Mouse (Mus musculus) limb, embryonic 14.5 days (tissue): ENCODE data around the gene M6pr. TPM values are rescaled to one million over a fixed set of nuclear protein-coding genes. Genes with fewer than 3 reads are reported as not detected.

Experiments used
- ATAC-seq: fragments of 200-750 bp; cut with Nextera tagmentation; 2 replicates; pipeline ENCODE4 v1.8.0; 2017; ENCODE audit warnings: low read depth, moderate number of reproducible peaks, moderate TSS enrichment; ENCODE audit not compliant: low FRiP score
- DNase-seq: peaks from one replicate; pipeline ENCODE4 v3.0.0-alpha.2; 2015; ENCODE audit warnings: low spot score
- H3K27ac ChIP-seq: fragments of 300-500 bp; sonication (generic); replicated peaks from 2 replicates; pipeline ENCODE4 v1.5.1; 2014; ENCODE audit warnings: low read depth, mild to moderate bottlenecking, low read length, moderate library complexity, mixed read lengths
- H3K27me3 ChIP-seq: fragments of 300-500 bp; sonication (generic); 2 replicates; pipeline ENCODE4 v1.6.1; 2014; ENCODE audit warnings: low read length, mixed read lengths; ENCODE audit not compliant: control insufficient read depth, insufficient read depth
- H3K36me3 ChIP-seq: fragments of 300-500 bp; sonication (generic); 2 replicates; pipeline ENCODE4 v1.6.1; 2014; ENCODE audit warnings: mild to moderate bottlenecking, low read length, moderate library complexity, mixed read lengths; ENCODE audit not compliant: control insufficient read depth, insufficient read depth
- H3K4me1 ChIP-seq: fragments of 300-500 bp; sonication (generic); 2 replicates; pipeline ENCODE4 v1.6.1; 2014; ENCODE audit warnings: antibody characterized with exemption, low read length, mixed read lengths; ENCODE audit not compliant: control insufficient read depth, insufficient read depth
- H3K4me2 ChIP-seq: fragments of 300-500 bp; sonication (generic); replicated peaks from 2 replicates; pipeline ENCODE4 v1.6.1; 2014; ENCODE audit warnings: low read depth, mild to moderate bottlenecking, low read length, moderate library complexity; ENCODE audit not compliant: severe bottlenecking
- H3K4me3 ChIP-seq: fragments of 300-500 bp; sonication (generic); replicated peaks from 2 replicates; pipeline ENCODE4 v1.5.1; 2014; ENCODE audit warnings: low read length
- H3K9ac ChIP-seq: fragments of 300-500 bp; sonication (generic); 2 replicates; pipeline ENCODE4 v1.6.1; 2014; ENCODE audit warnings: mild to moderate bottlenecking, low read depth, low read length, moderate library complexity; ENCODE audit not compliant: severe bottlenecking
- H3K9me3 ChIP-seq: fragments of 300-500 bp; sonication (generic); 2 replicates; pipeline ENCODE4 v1.6.1; 2016; ENCODE audit warnings: low read length; ENCODE audit not compliant: control insufficient read depth
- POLR2A ChIP-seq: fragments of 200-500 bp; IDR thresholded peaks from 2 replicates; pipeline ENCODE4 v1.8.0; 2012; ENCODE audit warnings: inconsistent platforms, mild to moderate bottlenecking, moderate library complexity, borderline replicate concordance; ENCODE audit not compliant: insufficient read depth, insufficient read length; ENCODE audit errors: extremely low read depth
- WGBS: fragments of 180-500 bp; shearing (Covaris S2); extraction: QIAGEN DNeasy Blood & Tissue Kit; methylation state at CpG from one replicate; pipeline ENCODE4 v1.1.7; 2014; 5-methylcytosine and 5-hydroxymethylcytosine counted together
- polyA plus RNA-seq, 2 experiments: library from polyadenylated mRNA; depleted of rRNA in 1 of 2; stranded (reverse) in 1 of 2; unstranded in 1 of 2; fragments of >200 nt; fragmentation: Nextera tagmentation in 1 of 2; extraction: Ambion mirVana in 1 of 2; gene quantifications; 2 replicates each; pipeline versions ENCODE4 v1.2.1 to v1.2.3; 2012 to 2014

M6pr gene
- polyA plus RNA-seq, 2 experiments = 62.6 to 84.2 TPM

DNA sequence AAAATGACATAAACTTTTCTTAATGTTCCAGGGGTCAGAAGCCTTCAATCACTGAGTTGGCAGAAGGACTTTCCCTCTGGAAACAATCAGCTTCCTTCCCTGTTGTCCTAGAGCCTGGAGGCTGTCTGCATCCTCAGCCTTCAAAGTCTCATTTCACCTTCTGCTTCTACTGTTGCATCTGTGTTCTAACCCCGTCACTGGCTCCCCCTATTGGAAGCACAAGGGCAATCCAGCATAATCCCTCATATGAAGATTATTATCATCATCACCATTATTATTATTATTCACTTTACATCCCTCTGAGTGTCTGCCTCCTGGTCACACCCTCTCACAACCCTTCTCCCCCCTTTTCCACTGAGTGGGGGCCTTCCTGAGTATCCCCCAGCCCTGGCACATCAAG lies 20.3 kb upstream of the M6pr start:
- Histone ChIP-seq H3K4me2 (no peak overlapping the region), H3K27me3 (no peaks in the 10 kb centered on the region), H3K9me3 (no peaks in the 10 kb centered on the region), H3K4me1 (peaks cover 7% of the 10 kb centered on the region; the same call in 1 of the 2 replicates), H3K9ac (no peak overlapping the region), H3K36me3 (no peaks in the 10 kb centered on the region), H3K27ac (no peak overlapping the region), H3K4me3 (no peak overlapping the region)
- DNase-seq (no peak), ATAC-seq (no peak)
- 50% methylated on average over 1 of the region's 1 CpGs for WGBS
- TF ChIP-seq POLR2A = no peak

DNA sequence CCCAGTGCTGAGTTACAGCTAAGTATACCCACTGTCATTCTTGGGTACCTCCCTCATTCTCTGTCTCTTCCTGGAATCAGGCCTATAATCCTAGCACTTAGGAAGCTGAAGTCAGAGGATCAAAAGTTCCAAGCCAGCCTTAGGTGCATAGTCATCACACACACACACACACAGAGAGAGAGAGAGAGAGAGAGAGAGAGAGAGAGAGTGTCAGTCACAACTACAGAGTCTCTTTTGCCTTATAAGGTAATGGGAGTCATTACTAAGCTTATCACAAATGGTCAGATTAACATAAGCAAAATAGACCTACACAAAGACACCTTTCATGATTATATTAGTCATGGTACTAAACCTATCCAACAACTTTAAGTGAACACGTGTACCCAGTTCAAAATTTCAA lies 19.2 kb upstream of the M6pr start:
- H3K9ac ChIP-seq = no peak overlapping the region
- H3K4me1 ChIP-seq = peaks cover 7% of the 10 kb centered on the region; the same call in 1 of the 2 replicates
- no peaks in the 10 kb centered on the region for H3K27me3 ChIP-seq
- DNase-seq (no peak), ATAC-seq (no peak)
- H3K9me3 ChIP-seq = no peaks in the 10 kb centered on the region
- H3K4me2 ChIP-seq = no peak overlapping the region
- H3K27ac ChIP-seq = no peak overlapping the region
- WGBS = 80% methylated on average over 1 of the region's 1 CpGs
- no peak overlapping the region for H3K4me3 ChIP-seq
- H3K36me3 ChIP-seq = no peaks in the 10 kb centered on the region
- TF ChIP-seq POLR2A = no peak

DNA sequence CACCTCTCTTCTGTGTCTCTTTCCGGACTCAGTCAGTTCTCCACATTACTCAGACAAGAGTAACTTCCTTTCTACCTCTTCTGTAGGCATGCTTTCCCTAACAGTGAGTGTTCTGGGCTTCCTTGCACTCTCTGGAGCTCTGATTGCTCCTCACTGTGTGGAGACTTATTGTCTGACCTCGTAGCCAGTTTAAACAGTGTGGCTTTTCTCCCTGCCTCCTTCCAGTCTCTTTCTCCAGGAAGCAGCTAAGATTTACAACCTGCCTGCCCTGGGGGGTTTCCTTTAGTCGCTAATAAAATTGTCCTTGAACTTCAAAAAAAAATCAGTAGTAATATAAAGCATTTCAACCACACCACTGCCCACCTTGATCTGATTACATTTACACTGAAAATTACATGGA lies 18.3 kb upstream of the M6pr start:
- Histone ChIP-seq H3K27ac (peak overlapping the region; percentile 70; the same call in 1 of the 2 replicates), H3K27me3 (no peaks in the 10 kb centered on the region), H3K4me2 (no peak overlapping the region), H3K36me3 (no peaks in the 10 kb centered on the region), H3K4me1 (peaks cover 7% of the 10 kb centered on the region; the same call in 1 of the 2 replicates), H3K9me3 (no peaks in the 10 kb centered on the region), H3K9ac (no peak overlapping the region), H3K4me3 (no peak overlapping the region)
- DNase-seq = peak; percentile 58
- 7% methylated on average over 3 of the region's 3 CpGs for WGBS
- TF ChIP-seq POLR2A = no peak
- ATAC-seq = peak; percentile 44; the same call in 1 of the 2 replicates

DNA sequence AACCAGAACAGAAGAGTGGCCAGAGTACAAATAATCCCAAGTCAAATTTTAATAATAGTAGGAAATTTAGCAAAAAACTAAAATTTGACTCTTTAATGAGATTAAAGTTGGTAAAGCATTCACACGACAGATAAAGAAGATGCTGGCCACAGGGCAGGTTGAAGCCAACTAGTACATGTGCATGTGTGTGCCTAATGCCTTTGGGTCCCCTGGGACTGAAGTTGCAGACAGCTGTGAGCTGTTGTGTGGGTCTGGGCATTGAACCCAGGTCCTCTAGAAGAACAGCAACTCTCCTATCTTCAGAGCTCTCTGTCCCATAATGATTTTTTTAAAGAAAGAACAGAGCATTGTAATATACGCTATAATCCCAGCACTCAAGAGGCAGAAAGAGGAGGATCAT lies 17.3 kb upstream of the M6pr start:
- ATAC-seq (no peak), DNase-seq (no peak)
- 73% methylated on average over 2 of the region's 2 CpGs for WGBS
- H3K9ac ChIP-seq = no peak overlapping the region
- H3K27me3 ChIP-seq = no peaks in the 10 kb centered on the region
- H3K4me2 ChIP-seq = no peak overlapping the region
- TF ChIP-seq POLR2A = no peak
- H3K4me3 ChIP-seq = no peak overlapping the region
- no peaks in the 10 kb centered on the region for H3K36me3 ChIP-seq
- H3K27ac ChIP-seq = no peak overlapping the region
- no peaks in the 10 kb centered on the region for H3K9me3 ChIP-seq
- H3K4me1 ChIP-seq = peaks cover 7% of the 10 kb centered on the region; the same call in 1 of the 2 replicates

DNA sequence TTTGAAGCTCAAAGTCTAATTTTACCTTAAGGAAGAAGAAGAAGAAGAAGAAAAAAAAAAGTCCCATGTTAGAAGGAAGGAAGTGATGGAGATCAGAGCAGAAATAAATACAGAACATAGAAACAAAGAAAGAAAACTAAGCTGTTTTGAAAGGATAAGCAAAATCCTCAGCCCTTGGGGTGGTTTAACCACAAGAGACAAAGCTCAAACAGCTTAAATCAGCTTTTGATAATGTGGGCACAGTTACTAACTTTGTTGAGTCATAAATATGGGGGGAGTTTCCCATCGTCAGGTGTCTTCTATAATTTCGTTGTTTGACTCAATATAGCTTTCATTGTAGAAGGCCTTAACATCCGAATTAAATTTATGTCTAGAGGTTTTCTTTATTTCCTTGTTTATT lies 16.8 kb upstream of the M6pr start:
- DNase-seq = no peak
- TF ChIP-seq POLR2A = no peak
- no peak for ATAC-seq
- H3K4me2 ChIP-seq = no peak overlapping the region
- H3K4me3 ChIP-seq = no peak overlapping the region
- no peaks in the 10 kb centered on the region for H3K9me3 ChIP-seq
- no peak overlapping the region for H3K27ac ChIP-seq
- 64% methylated on average over 3 of the region's 3 CpGs for WGBS
- H3K9ac ChIP-seq = no peak overlapping the region
- peaks cover 7% of the 10 kb centered on the region; the same call in 1 of the 2 replicates for H3K4me1 ChIP-seq
- H3K36me3 ChIP-seq = no peaks in the 10 kb centered on the region
- H3K27me3 ChIP-seq = no peaks in the 10 kb centered on the region

DNA sequence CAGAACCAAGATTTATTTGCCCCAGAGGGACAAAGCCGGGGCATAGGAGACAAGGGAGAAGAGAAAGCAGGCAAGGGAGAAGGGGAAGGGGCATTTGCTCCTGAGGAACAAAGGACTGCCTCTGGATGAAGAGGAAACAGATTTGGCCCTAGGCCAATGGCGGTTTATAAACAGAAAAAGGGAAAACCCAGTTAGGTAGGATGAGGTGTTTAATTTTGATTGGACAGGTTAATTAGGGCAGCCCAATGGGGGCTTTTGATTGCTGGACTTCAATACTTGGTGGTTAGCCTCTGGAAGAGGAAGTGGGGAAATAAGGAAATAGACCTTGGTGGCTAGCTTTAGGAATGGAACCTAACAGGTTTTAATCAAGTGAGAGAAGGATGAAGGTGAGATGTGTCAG lies 16.3 kb upstream of the M6pr start:
- Histone ChIP-seq H3K4me3 (no peak overlapping the region), H3K9me3 (no peaks in the 10 kb centered on the region), H3K9ac (no peak overlapping the region), H3K27me3 (no peaks in the 10 kb centered on the region), H3K27ac (no peak overlapping the region), H3K4me2 (no peak overlapping the region), H3K4me1 (peaks cover 7% of the 10 kb centered on the region; the same call in 1 of the 2 replicates), H3K36me3 (no peaks in the 10 kb centered on the region)
- DNase-seq (no peak), ATAC-seq (no peak)
- 40% methylated on average over 2 of the region's 2 CpGs for WGBS
- TF ChIP-seq POLR2A = no peak
